Mouse (Mus musculus) gastrocnemius, postnatal 36 days (tissue): Measurements from ENCODE around the gene Arid1b. TPM values are rescaled to one million over a fixed set of nuclear protein-coding genes. Genes with fewer than 3 reads are reported as not detected.

Experiments
- DNase-seq, 2 experiments: peaks; one replicate each; pipeline ENCODE4 v3.0.0; 2022
- intact Hi-C: fragments of 180-260 bp; cut with DNase I; formaldehyde crosslinking; loops from one replicate; pipeline ENCODE4 v1.15.1; 2025
- total RNA-seq, 2 experiments: library from RNA; stranded (reverse); gene quantifications; 2 replicates each; pipeline ENCODE4 v1.2.3; 2021

The Arid1b gene
- total RNA-seq, 2 experiments from 2014 or later = 28.6 to 31.6 TPM

DNA sequence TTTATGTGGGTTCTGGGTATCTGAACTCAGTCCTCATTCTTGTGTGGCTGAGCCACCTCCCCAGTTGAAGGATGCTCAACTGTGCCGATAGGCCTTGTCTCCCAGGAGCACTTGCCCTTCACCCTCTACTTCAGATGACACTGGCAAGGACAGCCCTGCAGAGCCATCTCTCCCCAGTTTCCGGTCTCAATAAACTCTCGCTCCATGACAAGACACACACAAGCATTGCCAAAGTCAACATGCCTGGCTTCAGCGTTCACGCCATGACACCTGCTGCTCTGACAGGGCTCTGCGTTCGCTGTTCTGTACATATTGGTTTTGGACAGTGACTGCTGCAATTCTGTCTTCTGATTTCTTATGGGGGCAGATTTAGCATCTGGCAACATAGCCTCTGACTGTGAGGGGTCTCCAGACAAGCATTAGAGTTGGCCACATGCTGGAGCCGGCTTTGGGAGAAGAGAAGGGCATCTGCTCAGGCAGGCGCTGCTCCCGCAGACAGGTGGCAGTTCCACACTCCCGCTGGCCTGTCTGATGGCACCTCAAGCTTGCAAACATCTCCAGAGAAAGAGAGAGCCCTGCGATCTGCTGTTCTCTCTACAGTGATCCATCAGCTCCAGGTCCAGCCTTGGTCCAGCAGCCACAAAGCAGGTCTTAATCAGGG, 392.9 kb downstream of the Arid1b start:
- DNase-seq = no peak
- intact Hi-C loops = no loop called here

DNA sequence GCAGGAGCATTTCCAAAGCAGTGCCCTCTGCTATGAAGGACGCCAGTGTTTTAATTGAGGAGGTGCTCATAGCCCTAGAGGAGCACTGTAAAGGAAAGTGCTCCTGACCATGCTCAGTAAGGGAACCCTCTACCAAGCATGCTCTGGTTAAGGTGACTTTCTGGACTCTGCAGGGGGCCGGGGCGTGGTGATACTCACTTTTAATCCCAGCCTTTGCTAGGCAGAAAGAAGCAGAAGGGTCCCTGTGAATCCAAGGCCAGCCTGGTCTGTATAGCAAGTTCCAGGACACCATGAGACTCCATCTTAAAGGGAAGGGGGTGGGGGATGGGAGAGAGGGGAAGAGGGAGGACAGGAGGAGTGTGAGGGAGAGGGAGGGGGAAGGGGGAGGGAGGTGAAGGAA, 394.2 kb downstream of the Arid1b start:
- DNase-seq = no peak
- intact Hi-C loops = no loop called here

DNA sequence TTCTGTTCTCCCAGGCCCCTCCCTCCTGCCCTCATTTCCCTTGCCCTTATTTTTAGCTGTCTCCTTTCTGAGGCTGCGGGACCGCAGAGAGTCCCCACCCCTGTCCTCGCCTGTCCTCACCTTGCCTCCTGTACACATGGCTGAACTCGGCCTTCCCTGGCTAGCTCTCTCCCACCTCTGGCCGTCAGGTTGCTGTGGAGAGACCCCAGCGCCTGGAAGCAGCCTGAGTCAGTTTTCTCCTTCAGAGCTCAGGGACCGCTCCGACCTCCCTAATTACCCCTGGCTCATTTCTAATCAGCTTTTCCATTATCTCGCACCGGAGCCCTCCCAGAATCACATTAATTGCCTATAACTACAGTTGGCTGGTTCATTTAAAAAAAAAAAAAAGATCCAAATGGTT, 396.6 kb downstream of the Arid1b start:
- no peak for DNase-seq
- intact Hi-C loops = no loop called here

DNA sequence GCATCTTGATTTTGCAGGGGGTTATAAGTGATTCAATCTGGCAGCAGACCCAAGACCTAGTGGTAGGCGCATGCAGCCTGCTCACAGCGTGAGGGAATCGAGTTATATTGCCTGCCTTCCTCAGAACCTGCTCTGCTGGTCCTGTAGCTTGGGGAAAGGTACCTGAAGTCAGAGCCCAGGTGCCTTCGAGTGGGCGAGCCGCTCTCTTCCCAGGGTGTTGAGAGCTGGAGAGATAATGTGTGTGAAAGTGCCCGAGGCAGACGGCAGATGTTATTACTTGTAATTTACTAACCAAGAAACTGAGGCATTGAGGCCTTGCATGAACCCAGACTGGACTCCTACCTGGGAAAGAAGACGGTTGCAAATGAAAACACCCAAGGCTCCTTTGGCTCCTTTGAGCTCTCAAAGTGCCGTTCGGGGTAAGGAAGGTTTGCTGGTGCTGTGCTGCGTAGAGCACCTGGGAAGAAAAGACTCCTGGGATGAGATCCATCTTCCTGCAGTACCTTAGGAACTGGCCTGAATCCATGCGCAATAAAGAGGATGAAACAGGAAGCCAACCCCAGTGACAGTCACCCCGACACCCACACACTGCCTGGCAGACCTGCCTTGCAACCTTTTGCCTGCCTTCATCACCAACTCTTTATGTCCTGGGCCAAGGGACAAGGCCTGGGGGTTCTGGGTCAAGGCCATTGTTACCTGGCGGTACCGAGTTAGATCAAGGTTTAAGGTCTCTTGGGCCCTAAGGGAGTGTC, 401.5 kb downstream of the Arid1b start:
- DNase-seq = no peak
- intact Hi-C loops = loop anchor here (5.0 kb wide), 2 partner anchors 63 to 143 kb away; no protein-coding TSS in a partner anchor

DNA sequence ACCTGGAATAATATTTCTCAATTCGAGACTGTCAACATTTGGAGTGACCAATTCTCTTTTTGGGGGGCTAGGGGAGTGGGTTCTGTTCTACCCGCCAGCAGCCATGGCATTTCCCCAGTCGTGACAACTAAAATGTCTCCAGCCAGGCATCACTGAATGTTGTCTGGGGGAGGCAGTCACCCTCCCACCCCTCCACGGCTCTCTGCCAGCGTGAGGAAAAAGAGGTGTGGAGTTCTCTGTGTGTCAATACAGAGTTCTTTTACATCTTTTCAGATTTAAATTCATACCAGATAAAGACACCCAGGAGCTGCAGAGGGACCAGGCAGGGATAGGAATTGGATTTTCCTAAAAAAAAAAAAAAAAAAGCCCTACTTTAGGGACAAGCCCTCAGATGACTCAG, 402.1 kb downstream of the Arid1b start:
- no peak for DNase-seq
- intact Hi-C loops = loop anchor here (5.0 kb wide), 2 partner anchors 64 to 144 kb away; no protein-coding TSS in a partner anchor
